8 mouse cellular contexts compared by ENCODE assay signal in genomic region chr2:68765371-68765770, GRCm38 (mm10).
"Had no signal": no experiment of that assay in that cellular context is flagged by ENCODE, and none has a peak within 500 bp of the region (broad histone marks: within the 10 kb centered on the region; RNA-seq: fewer than 3 reads in every experiment).

No protein-coding gene starts in this region.

- DNase-seq: left cerebral cortex, postnatal 4 days; lung, adult 18-20 months; right cerebral cortex, postnatal 14 days; thymus, postnatal 36 days had no signal

- H3K27ac ChIP-seq: limb, embryonic 13.5 days; liver, embryonic 14.5 days; midbrain, embryonic 12.5 days had no signal

- H3K36me3 ChIP-seq: limb, embryonic 13.5 days; midbrain, embryonic 12.5 days had no signal

- H3K9ac ChIP-seq: limb, embryonic 13.5 days; liver, embryonic 14.5 days; midbrain, embryonic 12.5 days had no signal

- ATAC-seq: hindbrain, embryonic 16.5 days had no signal

- H3K4me2 ChIP-seq: limb, embryonic 13.5 days; midbrain, embryonic 12.5 days had no signal

- H3K4me1 ChIP-seq: limb, embryonic 13.5 days; midbrain, embryonic 12.5 days had no signal

- H3K27me3 ChIP-seq: limb, embryonic 13.5 days; midbrain, embryonic 12.5 days had no signal

- H3K9me3 ChIP-seq: limb, embryonic 13.5 days; midbrain, embryonic 12.5 days had no signal

- H3K4me3 ChIP-seq: limb, embryonic 13.5 days; midbrain, embryonic 12.5 days had no signal
